Mouse (Mus musculus): ENCODE measurements around the gene Serpina12.
A peak's percentile ranks its signal among the peaks of the same experiment; 100 is the strongest.

DNA sequence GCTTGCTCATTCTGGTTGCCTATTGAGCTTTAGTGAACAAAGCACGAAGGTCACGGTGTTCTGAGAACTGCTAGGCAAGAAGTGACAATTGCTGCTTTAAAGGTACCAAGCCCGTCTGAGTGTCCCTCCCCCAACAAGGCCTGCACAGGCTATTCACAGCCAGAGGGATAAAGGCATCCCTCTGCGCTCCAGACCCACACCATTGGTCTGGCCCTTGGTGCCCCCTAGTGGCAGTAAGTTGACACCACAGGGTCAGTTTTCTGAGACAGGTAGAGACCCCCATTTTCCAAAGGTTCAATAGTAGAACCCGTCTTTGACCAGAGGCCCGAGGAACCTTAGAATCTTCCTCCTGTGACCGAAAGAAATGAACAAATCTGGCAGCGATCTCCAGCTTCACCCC, 14.3 kb downstream of the Serpina12 start:
- TF ChIP-seq CTCF (IDR thresholded peaks at IDR 0.05; ENCODE audit: borderline replicate concordance, extremely low read depth, insufficient read depth, insufficient read length) (peak; percentile 52; the same call in 1 of the 2 replicates), POLR2A (IDR thresholded peaks at IDR 0.05; ENCODE audit: borderline replicate concordance, extremely low read depth, insufficient read depth, insufficient read length, poor library complexity, severe bottlenecking) (no peak)

Measured in brain, embryonic 14.5 days (tissue).